Mouse (Mus musculus) E14TG2a.4 (cell line): ENCODE measurements around the gene Iqcf5.

Experiments
- CTCF ChIP-seq: conservative IDR thresholded peaks from 2 replicates; pipeline ENCODE4 v1.5.1; 2014; ENCODE audit warnings: low read length
- POU5F1 ChIP-seq: IDR thresholded peaks from 2 replicates; pipeline ENCODE4 v1.6.1; 2014; ENCODE audit warnings: low read length, borderline replicate concordance

DNA sequence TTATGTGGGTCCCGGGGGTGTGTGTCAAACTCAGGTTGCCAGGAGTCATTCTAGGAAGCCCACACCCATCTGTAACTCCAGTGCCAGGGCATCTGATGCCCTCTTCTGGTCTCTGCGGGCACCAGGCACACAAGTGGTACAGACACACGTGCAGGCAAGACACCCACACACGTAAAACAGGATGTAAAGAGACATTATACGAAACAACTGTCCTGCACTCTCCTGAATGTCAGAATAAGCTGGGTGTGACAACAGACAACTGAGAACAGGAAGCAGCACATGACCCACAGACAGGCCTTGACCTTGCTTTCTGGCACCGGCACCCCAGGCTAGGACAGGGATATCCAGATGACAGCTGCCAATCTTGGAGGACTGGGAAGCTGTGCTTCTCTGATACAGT lies 45.1 kb upstream of the Iqcf5 start:
- no peak for TF ChIP-seq POU5F1
- TF ChIP-seq CTCF: no peak
